Mouse (Mus musculus): ENCODE results near the gene Hscb. TPM values are rescaled to one million over a fixed set of nuclear protein-coding genes. Genes with fewer than 3 reads are reported as not detected.
"Not testable (repeated sequence)": the region's sequence is repeated elsewhere in the genome, so short reads cannot be mapped to it uniquely, and the experiment has no call there.

The Hscb gene
- total RNA-seq, 2 experiments from 2014 or later, result 9.3 to 10.3 TPM

DNA sequence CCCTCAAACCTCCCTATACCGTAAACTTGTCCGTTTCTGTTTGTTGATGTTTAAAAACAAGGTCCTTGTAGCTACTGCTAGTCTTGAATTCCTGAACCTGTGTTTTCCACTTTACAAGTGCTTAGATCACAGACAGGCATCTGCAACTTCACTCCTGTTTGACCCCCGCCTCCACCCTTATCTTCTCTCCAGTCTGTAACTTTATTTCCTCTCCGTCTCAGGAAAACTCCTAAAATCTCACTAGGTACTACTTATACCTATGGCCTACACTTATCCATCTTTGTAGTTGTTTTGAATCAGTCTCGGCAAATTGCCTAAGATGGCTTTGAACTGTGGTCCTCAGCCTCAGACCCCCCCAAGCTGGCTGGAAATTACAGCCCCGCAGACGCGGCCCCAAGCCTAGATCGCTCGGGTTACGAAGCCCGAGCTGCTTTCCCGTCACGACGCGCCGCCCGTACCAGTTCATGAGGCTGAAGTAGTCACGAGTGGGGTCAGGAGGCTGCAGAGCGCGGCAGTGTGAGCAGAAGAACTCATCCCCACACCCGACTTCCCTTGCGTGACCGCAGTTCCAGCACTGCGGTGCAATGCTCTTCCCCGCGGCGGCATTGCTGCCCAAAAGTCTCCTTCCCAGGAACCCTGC, 419 bp downstream of the Hscb start:
- intact Hi-C loops (cut with DNase I), result loop anchor here (5.0 kb wide), 1 partner anchor 418 kb away; no protein-coding TSS in a partner anchor
- no peak for DNase-seq (ENCODE audit: extremely low spot score in 1 of 2, low spot score in 2 of 2)

DNA sequence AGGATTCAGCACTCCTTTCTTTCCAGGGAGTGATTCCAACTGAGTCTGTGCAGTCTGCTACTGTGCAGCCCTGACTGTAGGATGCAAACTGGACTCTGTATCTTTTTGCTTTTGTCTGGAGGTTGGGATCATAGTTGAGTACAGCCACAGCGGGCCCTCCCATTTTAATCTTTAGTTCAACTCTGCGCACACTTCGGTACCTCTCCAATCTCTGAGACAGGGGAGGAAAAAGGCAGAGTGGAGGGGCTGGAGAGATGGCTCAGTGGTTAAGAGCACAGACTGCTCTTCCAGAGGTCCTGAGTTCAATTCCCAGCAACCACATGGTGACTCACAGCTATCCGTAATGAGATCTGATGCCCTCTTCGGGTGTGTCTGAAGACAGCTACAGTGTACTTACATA, 1.6 kb downstream of the Hscb start:
- intact Hi-C loops (cut with DNase I), result loop anchor here (5.0 kb wide), 1 partner anchor 419 kb away; no protein-coding TSS in a partner anchor

DNA sequence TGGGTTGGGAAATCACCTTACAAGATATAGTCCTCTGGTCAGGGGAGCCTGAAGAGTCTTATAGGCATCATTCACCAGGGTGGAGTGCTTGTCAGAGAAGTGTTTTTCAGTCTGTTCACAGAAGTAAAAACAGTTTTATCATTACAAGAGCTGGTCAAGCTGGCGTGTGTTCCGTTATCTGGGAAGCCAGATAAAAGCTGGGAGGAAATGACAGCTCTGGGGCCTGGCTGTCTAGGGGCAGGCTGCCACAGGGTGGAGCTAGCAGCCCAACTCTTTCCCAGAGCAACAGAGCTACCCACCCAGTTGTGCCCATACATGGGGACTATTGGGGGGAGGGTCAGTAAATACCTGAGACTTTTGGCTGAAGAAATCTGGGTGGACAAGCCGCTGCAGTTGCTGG, 3.6 kb downstream of the Hscb start:
- intact Hi-C loops (cut with DNase I), result loop anchor here (5.0 kb wide), 1 partner anchor 421 kb away; no protein-coding TSS in a partner anchor
- peak; percentile 32 to 69 for DNase-seq (ENCODE audit: extremely low spot score in 1 of 2, low spot score in 2 of 2)

More for the DNA sequence above, 1.6 kb downstream of the Hscb start:
- DNase-seq (ENCODE audit: extremely low spot score in 1 of 2, low spot score in 2 of 2), result not testable (repeated sequence)

DNA sequence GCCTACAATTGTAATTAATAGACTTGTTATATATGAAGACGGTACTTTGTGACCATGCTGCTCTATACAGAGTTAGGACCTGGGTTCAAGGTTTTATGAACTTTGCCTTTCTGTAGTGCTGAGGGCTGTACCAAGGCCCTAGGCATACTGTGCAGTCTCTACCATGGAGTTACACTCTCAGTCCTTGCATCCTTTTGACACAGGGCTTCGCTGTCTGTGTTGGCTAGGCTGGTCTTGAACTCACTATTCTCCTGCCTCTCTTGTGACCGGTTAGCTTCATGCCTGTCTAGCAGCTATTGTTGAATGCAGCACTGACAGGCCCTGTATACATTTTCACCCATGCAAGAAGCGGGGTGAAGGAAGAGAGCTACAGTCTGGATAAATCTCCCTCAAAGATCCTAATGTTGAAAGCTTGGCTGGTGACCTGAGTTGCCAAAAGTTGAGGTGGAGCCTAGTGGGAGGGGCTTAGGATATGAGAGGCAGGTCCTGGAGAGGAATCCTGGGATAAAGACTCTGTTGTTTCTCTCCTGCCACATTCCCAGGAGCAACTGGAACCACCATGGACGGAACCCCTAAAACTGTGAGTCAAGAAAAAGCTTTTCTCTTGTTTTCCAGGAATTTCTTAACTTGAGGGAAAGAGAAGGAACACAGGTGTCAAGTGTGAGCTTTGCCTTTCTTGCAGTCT, 8.4 kb downstream of the Hscb start:
- no peak for DNase-seq (ENCODE audit: extremely low spot score in 1 of 2, low spot score in 2 of 2)
- intact Hi-C loops (cut with DNase I), result no loop called here

DNA sequence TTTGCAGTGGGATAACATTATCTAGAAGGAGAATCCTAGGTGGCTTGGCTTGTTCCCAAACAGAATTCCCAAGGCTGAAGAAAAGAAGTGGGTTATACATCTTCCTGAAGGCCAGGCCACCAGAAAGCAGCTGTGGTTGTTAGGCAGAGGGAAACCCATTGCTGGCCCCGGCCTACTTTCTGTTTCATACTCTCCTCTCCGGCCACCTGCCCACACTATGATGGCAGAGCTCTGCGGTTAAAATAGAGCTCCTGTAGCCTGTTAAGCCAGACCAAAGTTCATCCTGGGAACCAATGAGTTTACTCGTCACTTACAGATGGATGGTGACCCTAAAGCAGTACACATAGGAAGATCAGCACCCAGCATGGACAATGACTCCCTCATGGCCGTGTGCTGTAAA, 12.0 kb downstream of the Hscb start:
- intact Hi-C loops (cut with DNase I), result no loop called here
- no peak for DNase-seq (ENCODE audit: extremely low spot score in 1 of 2, low spot score in 2 of 2)

DNA sequence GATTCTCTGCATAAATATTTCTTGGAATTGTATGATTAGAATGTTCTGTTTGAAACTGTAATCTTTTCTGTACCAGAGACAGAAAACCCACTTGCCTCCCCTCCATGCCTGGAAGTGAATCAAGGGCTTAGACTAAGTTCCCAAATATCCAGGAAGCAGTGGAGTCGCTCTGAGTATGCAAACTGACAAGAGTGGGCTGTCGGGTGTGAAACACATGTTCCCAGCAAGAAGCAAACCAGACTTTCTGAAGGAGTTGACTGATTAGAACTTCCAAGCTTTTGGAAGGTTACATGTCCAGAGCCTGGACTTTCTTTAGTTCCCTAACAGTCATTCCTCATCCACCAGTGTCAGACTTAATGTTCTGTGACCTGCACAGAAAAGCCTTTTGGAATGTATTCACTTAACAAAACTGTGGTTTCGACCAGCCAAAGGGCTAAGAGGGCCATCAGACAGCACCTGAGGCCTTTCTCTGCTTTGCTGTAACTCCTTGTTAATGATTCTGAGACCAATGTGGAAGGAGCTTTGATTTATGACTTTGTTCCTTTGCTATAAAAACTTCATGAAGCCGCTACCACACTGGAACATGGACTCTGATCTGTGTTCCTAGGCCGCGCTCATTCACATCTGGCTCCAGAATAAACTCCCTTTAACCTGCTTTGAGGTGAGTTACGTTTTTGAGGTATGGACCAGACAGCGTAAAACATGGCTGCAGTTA, 12.6 kb downstream of the Hscb start:
- intact Hi-C loops (cut with DNase I), result no loop called here
- no peak for DNase-seq (ENCODE audit: extremely low spot score in 1 of 2, low spot score in 2 of 2)

DNA sequence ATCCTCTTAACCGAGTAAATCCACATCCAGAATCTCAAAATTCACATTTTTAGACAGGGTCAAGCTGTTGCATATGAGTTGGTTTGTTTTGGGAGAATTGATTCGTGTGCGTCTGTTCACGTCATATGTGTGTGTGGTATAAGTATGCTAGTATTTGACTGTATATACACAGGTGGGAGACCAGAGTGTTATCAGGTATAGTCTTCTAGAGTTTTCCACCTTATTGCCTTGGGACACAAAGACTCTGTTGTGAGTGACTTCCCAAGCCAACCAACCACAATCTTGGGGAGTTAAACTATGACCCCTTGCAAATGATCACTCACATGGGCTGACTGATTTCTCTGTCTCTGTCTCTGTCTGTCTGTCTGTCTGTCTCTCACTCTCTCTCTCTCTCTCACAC, 15.2 kb downstream of the Hscb start:
- DNase-seq (ENCODE audit: extremely low spot score in 1 of 2, low spot score in 2 of 2), result no peak
- intact Hi-C loops (cut with DNase I), result no loop called here

DNA sequence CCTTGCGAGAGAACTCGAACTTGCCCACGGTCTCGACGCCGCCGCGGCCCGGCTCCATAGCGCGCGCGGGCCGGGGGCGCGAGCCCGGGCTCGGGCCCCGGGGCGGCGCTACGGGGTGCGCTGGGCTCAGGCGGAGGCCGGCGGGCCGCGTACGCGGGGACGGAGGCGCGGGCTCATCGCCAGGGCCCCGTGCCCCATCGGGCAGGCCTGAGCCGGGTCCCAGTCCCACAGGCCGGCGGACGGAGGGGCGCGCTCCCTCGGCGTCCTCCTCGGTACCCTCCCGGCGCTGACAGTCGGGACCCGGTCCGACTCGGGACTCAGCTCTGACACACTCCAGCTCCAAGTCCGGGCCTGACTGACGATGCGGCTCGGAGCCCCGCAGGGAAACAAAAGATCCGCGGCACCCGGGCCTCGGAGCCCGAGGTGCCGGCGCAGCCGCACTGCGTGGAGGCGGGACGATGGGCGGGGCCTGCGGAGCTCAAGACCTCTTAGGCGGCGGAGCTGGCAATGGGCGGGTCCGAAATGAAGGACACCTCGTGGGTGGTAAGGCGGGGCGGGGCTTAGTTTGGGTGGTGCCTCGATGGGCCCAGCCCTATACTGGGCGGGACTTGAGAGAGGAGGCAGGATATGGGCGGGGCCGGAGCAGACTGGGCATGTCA, 29.8 kb downstream of the Hscb start, which contains the start of gene Ulk1:
TSS of gene Ulk1 (minus strand) at position 431 of the 659 bp plus-strand sequence.
- peak; percentile 98 to 100 for DNase-seq (ENCODE audit: extremely low spot score in 1 of 2, low spot score in 2 of 2)
- intact Hi-C loops (cut with DNase I), result no loop called here

DNA sequence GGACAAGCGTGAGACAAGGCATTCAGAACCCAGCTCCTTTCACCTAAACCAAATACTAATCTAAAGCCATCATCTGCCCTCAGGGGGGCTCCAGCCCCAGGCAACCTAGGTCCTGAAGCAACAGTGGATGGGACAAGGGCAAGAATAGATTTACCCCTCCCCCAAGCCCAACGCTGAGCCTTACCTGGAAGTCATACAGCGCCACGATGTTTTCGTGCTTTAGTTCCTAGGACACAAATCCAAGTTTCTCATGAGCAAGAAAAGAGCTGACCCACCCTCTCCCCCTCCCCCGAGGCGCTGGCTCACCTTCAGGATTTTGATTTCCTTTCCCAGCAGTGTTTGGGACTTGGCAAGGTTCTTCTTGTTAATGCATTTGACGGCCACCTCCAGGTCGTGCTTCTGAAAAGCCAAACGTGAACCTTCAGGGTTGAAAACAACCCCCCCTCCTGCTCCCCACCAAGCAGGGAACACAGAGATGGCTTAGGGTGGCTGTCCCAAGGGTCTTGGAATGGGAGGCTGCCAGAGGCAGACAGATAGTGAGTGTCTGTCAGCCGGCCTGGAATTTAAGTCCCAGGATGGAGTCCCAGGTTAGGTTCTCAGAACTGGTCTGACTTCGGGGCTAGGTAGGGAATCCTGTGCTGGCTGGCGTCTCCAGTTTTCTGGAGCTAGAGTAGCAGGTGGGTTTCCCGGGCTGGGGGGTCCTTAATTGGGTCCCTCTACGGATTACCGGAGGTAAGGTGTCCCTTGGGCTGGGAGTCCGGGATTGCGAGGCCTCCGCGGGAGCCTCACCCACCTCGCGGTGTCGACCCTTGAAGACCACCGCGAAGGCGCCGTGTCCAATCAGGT, 30.5 kb downstream of the Hscb start:
- peak in 1 of 2 experiments; percentile 48 for DNase-seq (ENCODE audit: extremely low spot score in 1 of 2, low spot score in 2 of 2)
- intact Hi-C loops (cut with DNase I), result no loop called here

DNA sequence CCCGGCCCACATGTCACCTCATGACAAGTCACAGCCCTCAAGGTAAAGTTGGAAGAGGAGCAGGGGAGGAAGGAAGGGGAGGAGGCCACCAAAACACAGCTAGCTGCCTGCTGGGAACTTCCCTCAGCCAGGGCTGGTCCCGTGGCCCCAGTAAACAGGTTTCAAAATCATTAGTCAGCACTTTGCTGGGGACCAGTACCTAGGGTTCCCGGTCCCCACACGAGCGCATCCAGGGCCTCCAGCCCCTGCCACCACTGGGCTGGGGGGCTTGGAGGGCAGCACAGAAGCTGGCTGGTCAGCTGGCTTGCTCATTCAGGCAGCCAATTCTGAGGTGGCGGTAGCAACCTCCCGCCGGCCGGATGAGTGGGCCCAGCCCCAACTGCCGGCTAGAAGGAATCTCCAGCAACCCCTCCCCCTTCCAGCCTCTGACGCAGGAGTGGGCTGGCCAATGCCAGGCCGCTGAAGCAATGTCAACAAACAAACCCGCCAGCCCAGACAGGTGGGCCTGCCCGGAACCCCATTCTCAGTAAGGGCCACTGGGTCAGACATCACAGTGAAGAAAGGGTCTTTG, 31.4 kb downstream of the Hscb start:
- peak; percentile 73 to 94 for DNase-seq (ENCODE audit: extremely low spot score in 1 of 2, low spot score in 2 of 2)
- intact Hi-C loops (cut with DNase I), result no loop called here

DNA sequence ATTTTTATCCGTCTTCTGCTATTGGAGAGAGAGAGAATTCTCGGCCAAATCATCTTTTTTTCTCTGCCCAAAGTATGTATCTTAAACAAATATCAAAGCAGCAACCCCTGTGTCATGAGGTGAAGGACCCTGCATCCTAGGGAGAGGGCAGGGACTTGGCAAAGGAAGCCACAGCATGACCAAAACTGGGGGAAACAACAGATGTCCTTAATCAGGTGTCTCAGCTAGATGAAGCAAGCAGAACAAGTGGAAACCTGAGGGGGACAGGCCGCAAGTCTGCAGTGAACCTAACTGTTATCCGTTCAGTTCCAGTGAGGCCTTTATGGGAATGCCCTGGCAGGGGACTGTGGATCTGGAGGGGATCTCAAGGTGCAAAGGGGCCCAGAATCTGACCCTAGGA, 32.1 kb downstream of the Hscb start:
- DNase-seq (ENCODE audit: extremely low spot score in 1 of 2, low spot score in 2 of 2), result no peak
- intact Hi-C loops (cut with DNase I), result no loop called here

DNA sequence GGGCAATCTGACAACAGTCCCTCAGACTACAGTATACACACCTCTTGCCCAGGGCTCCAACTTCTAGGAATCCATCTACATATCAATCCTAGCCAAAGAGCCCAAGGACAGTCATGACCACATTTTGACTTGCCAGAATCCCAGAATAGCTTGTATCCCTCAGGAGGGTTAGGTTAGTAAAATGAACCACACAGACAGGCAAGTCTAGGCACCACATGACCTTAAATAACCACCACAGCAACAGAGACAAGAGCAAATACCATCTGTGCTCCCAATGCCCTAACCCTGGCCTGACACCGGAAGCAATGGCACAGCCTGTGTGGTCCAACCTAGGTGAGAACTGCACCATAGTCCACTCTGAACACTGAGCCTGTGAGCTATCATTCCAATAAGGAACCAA, 32.9 kb downstream of the Hscb start:
- DNase-seq (ENCODE audit: extremely low spot score in 1 of 2, low spot score in 2 of 2), result no peak
- intact Hi-C loops (cut with DNase I), result no loop called here

DNA sequence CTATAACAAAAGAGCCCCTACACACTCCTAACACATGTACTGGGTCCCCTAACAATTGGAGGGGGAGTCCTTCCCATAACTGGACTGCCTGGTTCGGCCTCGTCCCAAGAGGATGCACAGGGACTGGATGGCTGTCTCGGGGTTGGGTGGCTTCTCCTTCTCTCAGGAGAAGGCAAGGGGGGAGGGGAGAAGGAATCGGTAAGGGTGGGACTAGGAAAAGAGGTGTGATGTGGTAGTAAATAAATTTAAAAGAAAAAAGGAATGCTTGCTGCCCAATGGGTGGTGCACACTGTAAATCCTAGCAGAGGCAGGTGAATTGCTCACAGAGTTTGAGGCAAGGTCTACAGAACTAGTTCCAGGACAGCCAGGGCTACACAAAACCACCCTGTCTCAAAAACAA, 33.4 kb downstream of the Hscb start:
- no peak for DNase-seq (ENCODE audit: extremely low spot score in 1 of 2, low spot score in 2 of 2)
- intact Hi-C loops (cut with DNase I), result no loop called here

DNA sequence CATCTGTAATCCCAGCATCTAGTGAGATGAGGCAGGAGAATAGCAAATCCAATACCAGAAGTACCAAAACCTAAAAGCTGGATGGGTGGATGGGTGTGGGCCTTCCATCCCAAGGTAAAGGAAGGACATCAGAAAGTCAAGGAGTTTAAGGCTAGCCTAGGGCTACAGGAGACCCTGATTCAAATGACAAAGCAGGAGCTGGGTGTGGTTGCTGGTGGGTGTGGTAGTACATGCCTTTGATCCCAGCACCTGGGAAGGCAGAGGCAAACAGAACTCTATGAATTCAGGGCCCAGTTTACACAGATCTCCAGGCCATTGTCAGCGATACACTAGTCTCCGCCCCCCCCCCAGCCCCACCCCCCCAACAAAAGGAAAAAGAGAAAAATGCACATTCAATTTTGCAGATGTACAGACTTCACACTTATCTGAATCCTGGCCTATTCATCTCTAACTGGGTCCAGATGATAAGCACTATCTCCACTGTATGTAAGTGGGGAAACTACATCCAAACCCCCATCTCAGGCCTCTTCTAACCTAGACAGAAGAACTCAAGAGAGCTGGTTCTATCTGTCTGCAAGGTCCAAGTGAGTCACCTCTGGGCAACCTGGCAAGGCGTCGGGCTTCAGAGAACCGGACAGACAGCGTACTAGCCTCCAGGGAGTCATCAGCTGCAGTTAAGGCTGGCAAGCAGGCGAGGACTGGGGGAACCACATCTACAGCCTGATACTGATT, 35.4 kb downstream of the Hscb start:
- DNase-seq (ENCODE audit: extremely low spot score in 1 of 2, low spot score in 2 of 2), result no peak
- intact Hi-C loops (cut with DNase I), result no loop called here

DNA sequence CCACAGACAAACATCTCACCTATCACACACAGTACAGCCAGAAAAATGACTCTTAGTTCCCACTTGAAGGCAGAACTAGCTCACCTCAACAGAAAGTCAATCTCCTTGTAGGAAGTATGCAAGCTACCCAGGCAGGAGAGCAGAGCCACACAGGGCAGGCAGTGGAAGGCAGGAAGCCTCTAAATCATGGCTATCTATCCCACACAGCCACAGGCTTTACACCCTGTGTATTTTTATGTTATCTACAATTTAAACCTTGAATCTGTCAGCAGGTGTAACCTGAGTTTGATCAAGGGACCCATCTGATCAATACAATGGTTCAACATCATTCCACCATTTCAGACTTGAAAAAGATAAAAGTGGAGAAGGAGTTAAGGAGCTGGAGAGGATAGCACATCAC, 36.8 kb downstream of the Hscb start:
- intact Hi-C loops (cut with DNase I), result no loop called here
- DNase-seq (ENCODE audit: extremely low spot score in 1 of 2, low spot score in 2 of 2), result no peak

DNA sequence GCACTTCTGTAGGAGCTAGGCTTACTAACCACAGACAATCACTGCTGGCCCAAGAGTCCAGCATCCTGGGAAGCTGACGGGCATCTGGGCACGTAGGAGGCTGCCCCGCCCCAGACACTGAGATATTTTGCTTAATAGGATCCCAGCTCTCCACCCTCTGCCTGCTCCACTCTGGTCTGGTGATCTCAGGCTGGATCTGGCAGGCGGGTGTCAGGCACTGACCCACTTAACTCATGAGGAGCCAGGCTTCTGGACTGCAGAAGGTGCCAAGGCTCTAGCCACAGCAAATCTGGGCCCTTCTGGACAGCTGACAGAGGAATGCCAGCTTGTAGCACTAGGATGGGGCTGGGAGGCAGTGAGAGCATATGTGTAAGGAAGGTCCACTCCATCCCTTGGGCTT, 37.4 kb downstream of the Hscb start:
- DNase-seq (ENCODE audit: extremely low spot score in 1 of 2, low spot score in 2 of 2), result no peak

DNA sequence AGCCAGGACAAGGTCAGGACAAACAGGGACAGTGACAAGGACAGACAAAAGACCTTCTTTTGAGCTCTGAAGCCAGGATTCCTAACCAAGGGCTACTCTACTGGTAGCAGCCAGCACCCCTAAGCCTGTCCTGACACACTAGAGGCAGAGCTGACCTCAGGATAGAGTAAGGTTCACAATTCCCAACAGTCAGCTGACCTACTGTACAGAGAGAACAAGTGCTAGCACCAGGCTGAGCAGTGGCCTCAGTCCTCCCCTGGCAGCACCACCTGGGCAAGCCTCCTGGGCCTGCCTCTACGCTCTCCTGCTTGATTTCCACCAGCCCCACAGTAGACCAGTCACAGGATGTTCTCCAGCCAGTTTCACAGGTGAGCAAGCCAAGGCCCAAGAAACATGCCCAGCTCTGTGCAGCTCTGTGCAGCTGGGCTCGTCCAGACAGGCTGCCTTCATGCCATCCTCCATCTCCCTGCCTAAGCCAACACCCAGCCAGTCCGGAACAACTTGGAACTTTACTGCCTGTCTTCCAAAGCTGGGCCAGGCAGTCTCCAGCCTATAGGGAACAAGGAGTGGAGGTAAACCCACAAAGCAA, 38.4 kb downstream of the Hscb start:
- intact Hi-C loops (cut with DNase I), result no loop called here
- no peak for DNase-seq (ENCODE audit: extremely low spot score in 1 of 2, low spot score in 2 of 2)

More for the DNA sequence above, 37.4 kb downstream of the Hscb start:
- intact Hi-C loops (cut with DNase I), result no loop called here

All from left cerebral cortex, postnatal 10 days (tissue).